ENCODE assay signal across 8 mouse cellular contexts in genomic region chr1:36445508-36445907, GRCm38 (mm10). TPM values are rescaled to one million over a fixed set of nuclear protein-coding genes. Genes with fewer than 3 reads are reported as not detected.
DNase-seq lines count a peak whose midpoint lies in the region; ATAC-seq and TF ChIP-seq lines count a peak whose summit lies in the region.

No protein-coding gene starts in this region.

- no peaks in the 10 kb centered on the region for H3K9me3 ChIP-seq in heart, embryonic 16.5 days (replicated peaks; ENCODE audit: control insufficient read depth, low read length)
- no peaks in the 10 kb centered on the region for H3K9me3 ChIP-seq in heart, embryonic 12.5 days (replicated peaks)
- no peaks in the 10 kb centered on the region for H3K9me3 ChIP-seq in MEL (replicated peaks; ENCODE audit: insufficient read depth, low read length)
- H3K9me3 ChIP-seq in hindbrain, embryonic 11.5 days (ENCODE audit: control insufficient read depth, low read length): no peaks in the 10 kb centered on the region
- H3K9me3 ChIP-seq in midbrain, embryonic 12.5 days: no peaks in the 10 kb centered on the region

- no peak for TF ChIP-seq EP300 in MEL (IDR thresholded peaks at IDR 0.05; ENCODE audit: low read depth in 1 of 2, low read length in 2 of 2)

- no peak for TF ChIP-seq RAD21 in MEL (IDR thresholded peaks at IDR 0.05; ENCODE audit: low read depth, low read length)

- no peak for TF ChIP-seq CTCF in MEL (IDR thresholded peaks at IDR 0.05 in 2 of 3, conservative IDR thresholded peaks at IDR 0.05 in 1 of 3; ENCODE audit: control insufficient read depth in 1 of 3, insufficient read depth in 1 of 3, low read depth in 2 of 3, low read length in 3 of 3, poor library complexity in 1 of 3, severe bottlenecking in 1 of 3)

- H3K27ac ChIP-seq in heart, embryonic 16.5 days (ENCODE audit: low read length): peak overlapping the region; percentile 35; the same call in 1 of the 2 replicates
- no peak overlapping the region for H3K27ac ChIP-seq in heart, embryonic 12.5 days (ENCODE audit: poor library complexity, severe bottlenecking)
- H3K27ac ChIP-seq in MEL (ENCODE audit: control insufficient read depth, low read depth, low read length): peak overlapping the region; percentile 93
- 0 out of 2 replicates have a peak overlapping the region, but pooled peaks have one; percentile 25 for H3K27ac ChIP-seq in hindbrain, embryonic 11.5 days (ENCODE audit: low read depth, low read length)
- peak overlapping the region; percentile 70 for H3K27ac ChIP-seq in midbrain, embryonic 12.5 days (replicated peaks)

- WGBS in heart, embryonic 16.5 days: 43% methylated on average over 8 of the region's 8 CpGs
- WGBS in heart, embryonic 12.5 days: 45% methylated on average over 8 of the region's 8 CpGs
- 43% methylated on average over 8 of the region's 8 CpGs for WGBS in hindbrain, embryonic 11.5 days
- WGBS in midbrain, embryonic 12.5 days: 43% methylated on average over 8 of the region's 8 CpGs

- peak overlapping the region; percentile 36; the same call in 1 of the 2 replicates for H3K4me2 ChIP-seq in heart, embryonic 16.5 days (ENCODE audit: low read depth, low read length)
- no peak overlapping the region for H3K4me2 ChIP-seq in heart, embryonic 12.5 days
- H3K4me2 ChIP-seq in hindbrain, embryonic 11.5 days (replicated peaks; ENCODE audit: low read depth, low read length): no peak overlapping the region
- H3K4me2 ChIP-seq in midbrain, embryonic 12.5 days (replicated peaks): peak overlapping the region; percentile 76

- peaks cover 7% of the 10 kb centered on the region for H3K79me2 ChIP-seq in MEL (ENCODE audit: control insufficient read depth, insufficient read depth, low read length, poor library complexity)

- no peak for DNase-seq in MEL (ENCODE audit: low read depth, low spot score)
- no peak for DNase-seq in hindbrain, embryonic 11.5 days (ENCODE audit: low spot score)
- DNase-seq in adrenal gland, postnatal 4 days (ENCODE audit: low spot score in 2 of 2): no peak
- no peak for DNase-seq in layer of hippocampus, adult 9-10 months (ENCODE audit: low spot score)
- DNase-seq in spleen, adult 18-20 months: no peak

- TF ChIP-seq POLR2A in MEL (IDR thresholded peaks at IDR 0.05; ENCODE audit: control insufficient read depth in 1 of 2, insufficient read depth in 1 of 2, low read depth in 1 of 2, low read length in 2 of 2, poor library complexity in 1 of 2): no peak

- no peak for ATAC-seq in heart, embryonic 16.5 days (replicated peaks; ENCODE audit: extremely low read depth, insufficient read depth, low FRiP score)
- ATAC-seq in heart, embryonic 12.5 days (ENCODE audit: insufficient number of reproducible peaks, low FRiP score): no peak
- ATAC-seq in hindbrain, embryonic 11.5 days (ENCODE audit: low FRiP score): peak; percentile 46
- ATAC-seq in midbrain, embryonic 12.5 days (ENCODE audit: low FRiP score, low read depth): peak; percentile 45

- peak overlapping the region; percentile 92; the same call in 1 of the 2 replicates for H3K4me3 ChIP-seq in heart, embryonic 16.5 days (ENCODE audit: low read length)
- no peak overlapping the region for H3K4me3 ChIP-seq in heart, embryonic 12.5 days
- H3K4me3 ChIP-seq in MEL (ENCODE audit: control insufficient read depth in 1 of 2, insufficient read depth in 1 of 2, low read depth in 2 of 2, low read length in 2 of 2): peak overlapping the region; percentile 41 to 57
- H3K4me3 ChIP-seq in hindbrain, embryonic 11.5 days (ENCODE audit: low read depth, low read length): no peak overlapping the region; the same call in 1 of the 2 replicates
- H3K4me3 ChIP-seq in midbrain, embryonic 12.5 days: 0 out of 2 replicates have a peak overlapping the region, but pooled peaks have one; percentile 81

- H3K4me1 ChIP-seq in heart, embryonic 16.5 days (ENCODE audit: control insufficient read depth, insufficient read depth, low read length): peaks cover 9% of the 10 kb centered on the region
- peaks cover 3% of the 10 kb centered on the region for H3K4me1 ChIP-seq in heart, embryonic 12.5 days (replicated peaks)
- peaks cover 0 to 9% of the 10 kb centered on the region in 2 experiments; a peak in 3 of 4 replicates for H3K4me1 ChIP-seq in MEL (ENCODE audit: control insufficient read depth in 1 of 2, insufficient read depth in 2 of 2, low read length in 2 of 2)
- H3K4me1 ChIP-seq in hindbrain, embryonic 11.5 days (replicated peaks; ENCODE audit: control insufficient read depth, insufficient read depth, low read length): no peaks in the 10 kb centered on the region
- peaks cover 8% of the 10 kb centered on the region; the same call in 1 of the 2 replicates for H3K4me1 ChIP-seq in midbrain, embryonic 12.5 days

- H3K27me3 ChIP-seq in heart, embryonic 16.5 days (ENCODE audit: control insufficient read depth, insufficient read depth, low read length): no peaks in the 10 kb centered on the region
- no peaks in the 10 kb centered on the region for H3K27me3 ChIP-seq in heart, embryonic 12.5 days (replicated peaks)
- H3K27me3 ChIP-seq in MEL (ENCODE audit: control insufficient read depth in 1 of 2, insufficient read depth in 2 of 2, low read length in 2 of 2): no peaks in the 10 kb centered on the region
- no peaks in the 10 kb centered on the region for H3K27me3 ChIP-seq in hindbrain, embryonic 11.5 days (ENCODE audit: control insufficient read depth, insufficient read depth, low read length)
- no peaks in the 10 kb centered on the region for H3K27me3 ChIP-seq in midbrain, embryonic 12.5 days

- peak overlapping the region; percentile 25; the same call in 1 of the 2 replicates for H3K9ac ChIP-seq in heart, embryonic 16.5 days (ENCODE audit: low read length)
- no peak overlapping the region for H3K9ac ChIP-seq in heart, embryonic 12.5 days
- peak overlapping the region; percentile 55 for H3K9ac ChIP-seq in MEL (ENCODE audit: control insufficient read depth, low read depth, low read length, poor library complexity, severe bottlenecking)
- H3K9ac ChIP-seq in hindbrain, embryonic 11.5 days (ENCODE audit: low read depth, low read length): no peak overlapping the region
- H3K9ac ChIP-seq in midbrain, embryonic 12.5 days (replicated peaks): no peak overlapping the region

- peaks cover 13% of the 10 kb centered on the region; the same call in 1 of the 2 replicates for H3K36me3 ChIP-seq in heart, embryonic 16.5 days (ENCODE audit: control insufficient read depth, insufficient read depth)
- H3K36me3 ChIP-seq in heart, embryonic 12.5 days: peaks cover 23% of the 10 kb centered on the region
- peaks cover 0 to 16% of the 10 kb centered on the region in 2 experiments; a peak in 3 of 4 replicates for H3K36me3 ChIP-seq in MEL (ENCODE audit: control insufficient read depth in 1 of 2, insufficient read depth in 2 of 2, low read length in 2 of 2)
- no peaks in the 10 kb centered on the region for H3K36me3 ChIP-seq in hindbrain, embryonic 11.5 days (ENCODE audit: control insufficient read depth, insufficient read depth, low read length)
- H3K36me3 ChIP-seq in midbrain, embryonic 12.5 days: peaks cover 17% of the 10 kb centered on the region

TF ChIP-seq in MEL, 35 proteins besides CTCF, POLR2A, EP300 and RAD21:
- TF ChIP-seq BHLHE40 (IDR thresholded peaks at IDR 0.05; ENCODE audit: borderline replicate concordance, low read depth, low read length) (no peak), NELFE (IDR thresholded peaks at IDR 0.05; ENCODE audit: low read depth, low read length) (peak; percentile 3; the same call in 1 of the 2 replicates)

RNA-seq across cellular contexts. Expression of gene Lman2l, which starts 0.4 kb away (rescaled TPM):
- 47.3 and 50.1 TPM in 2 replicates for polyA plus RNA-seq in heart, embryonic 16.5 days (2015; fragmentation: Nextera tagmentation; extraction: Ambion mirVana)
- 53.8 and 57.7 TPM in 2 replicates for polyA plus RNA-seq in heart, embryonic 12.5 days (2016; fragmentation: Nextera tagmentation; extraction: Ambion mirVana)
- total RNA-seq in MEL (2012; rRNA removed): 6.1 and 7.0 TPM in 2 replicates
- 10 to 100 TPM in 1 of 2 experiments, not detected in 1; 19.7 TPM for polyA plus RNA-seq in MEL (2012; ENCODE audit: insufficient read depth in 1 of 2, insufficient read length in 2 of 2, low read depth in 1 of 2, low replicate concordance in 2 of 2, missing spikeins in 1 of 2)
- polyA plus RNA-seq in hindbrain, embryonic 11.5 days (2014; fragmentation: Nextera tagmentation; extraction: Ambion mirVana): 35.7 and 45.3 TPM in 2 replicates
- polyA plus RNA-seq in midbrain, embryonic 12.5 days (2016; fragmentation: Nextera tagmentation; extraction: Ambion mirVana): 73.8 and 74.5 TPM in 2 replicates
- 10 to 100 TPM; 25.3 to 31.2 TPM for total RNA-seq in adrenal gland, postnatal 4 days (2021)

RNA-seq across cellular contexts. Expression of gene Cnnm4, which starts 25.9 kb away (rescaled TPM):
- polyA plus RNA-seq in heart, embryonic 16.5 days (2015; fragmentation: Nextera tagmentation; extraction: Ambion mirVana): 6.6 and 6.9 TPM in 2 replicates
- 6.2 and 7.3 TPM in 2 replicates for polyA plus RNA-seq in heart, embryonic 12.5 days (2016; fragmentation: Nextera tagmentation; extraction: Ambion mirVana)
- 7.8 and 8.1 TPM in 2 replicates for total RNA-seq in MEL (2012; rRNA removed)
- polyA plus RNA-seq in MEL (2012; ENCODE audit: insufficient read depth in 1 of 2, insufficient read length in 2 of 2, low read depth in 1 of 2, low replicate concordance in 2 of 2, missing spikeins in 1 of 2): 1 to 10 TPM in 1 of 2 experiments, not detected in 1; 8.5 TPM
- polyA plus RNA-seq in hindbrain, embryonic 11.5 days (2014; fragmentation: Nextera tagmentation; extraction: Ambion mirVana): 9.5 and 10.4 TPM in 2 replicates
- 10.2 and 10.5 TPM in 2 replicates for polyA plus RNA-seq in midbrain, embryonic 12.5 days (2016; fragmentation: Nextera tagmentation; extraction: Ambion mirVana)
- 1 to 10 TPM; 4.3 to 5.2 TPM for total RNA-seq in adrenal gland, postnatal 4 days (2021)

Comparison
In these comparisons a context has a peak if more than half of its experiments do, and no peak if none do; other contexts are left out.
1. H3K4me2 ChIP-seq: peak in heart, embryonic 16.5 days (single experiment) and midbrain, embryonic 12.5 days (single experiment); none in heart, embryonic 12.5 days (single experiment) and hindbrain, embryonic 11.5 days (single experiment).
2. H3K4me3 ChIP-seq: peak in heart, embryonic 16.5 days (single experiment), MEL (2 of 2) and midbrain, embryonic 12.5 days (single experiment); none in heart, embryonic 12.5 days (single experiment) and hindbrain, embryonic 11.5 days (single experiment).
3. H3K9ac ChIP-seq: peak in heart, embryonic 16.5 days (single experiment) and MEL (single experiment); none in heart, embryonic 12.5 days (single experiment), hindbrain, embryonic 11.5 days (single experiment) and midbrain, embryonic 12.5 days (single experiment).
4. ATAC-seq: peak in hindbrain, embryonic 11.5 days (single experiment) and midbrain, embryonic 12.5 days (single experiment); none in heart, embryonic 16.5 days (single experiment) and heart, embryonic 12.5 days (single experiment).